Mouse (Mus musculus): ENCODE measurements at regions not wholly inside any gene's neighbourhood (a gene's known extent, or its start where the extent isn't known, plus 50 kb on each side); places are given as distances from the start of the nearest gene placed in this dataset.
A peak's percentile ranks its signal among the peaks of the same experiment; 100 is the strongest.

DNA sequence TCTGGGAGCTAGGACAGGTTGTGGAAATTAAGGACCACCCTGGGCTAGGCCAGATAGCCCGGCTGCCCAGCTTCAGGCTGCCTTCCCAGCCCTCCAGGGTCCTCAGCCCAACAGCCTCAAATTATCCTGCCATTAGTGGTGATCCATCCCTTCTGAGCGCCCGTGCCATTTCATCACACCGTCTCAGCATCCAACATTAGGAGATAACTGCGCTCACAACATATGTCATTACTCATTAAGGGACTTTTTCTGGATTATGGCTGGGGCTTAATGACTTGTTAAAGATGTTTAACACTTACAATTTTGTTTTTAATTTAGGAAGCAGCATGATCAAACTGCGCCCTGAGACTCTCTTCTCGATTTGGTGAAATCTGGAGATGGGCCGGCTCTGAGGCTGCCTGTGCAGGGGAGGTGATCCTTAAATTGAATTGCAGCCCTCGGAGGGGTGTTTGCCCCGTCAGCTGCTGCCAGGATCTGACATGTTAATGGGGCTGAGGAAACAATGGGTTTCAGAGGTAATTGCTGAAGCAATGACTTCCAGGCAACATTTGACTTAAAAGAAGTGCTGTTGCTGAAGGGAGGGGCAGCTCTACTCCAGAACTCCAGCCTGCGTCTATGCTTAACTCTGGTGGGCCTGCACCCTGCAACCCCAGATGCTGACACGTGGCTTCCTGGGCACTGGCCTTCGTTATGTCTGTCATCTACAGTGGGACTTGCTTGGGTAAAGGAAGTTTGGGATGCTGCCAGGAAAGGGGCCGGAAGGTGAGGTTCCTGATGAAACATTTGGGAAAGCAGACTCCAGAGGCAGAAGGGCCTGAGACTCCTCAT, 154.9 kb downstream of the 3100002H09Rik start:
- WGBS = 46% methylated on average over 14 of the region's 14 CpGs

DNA sequence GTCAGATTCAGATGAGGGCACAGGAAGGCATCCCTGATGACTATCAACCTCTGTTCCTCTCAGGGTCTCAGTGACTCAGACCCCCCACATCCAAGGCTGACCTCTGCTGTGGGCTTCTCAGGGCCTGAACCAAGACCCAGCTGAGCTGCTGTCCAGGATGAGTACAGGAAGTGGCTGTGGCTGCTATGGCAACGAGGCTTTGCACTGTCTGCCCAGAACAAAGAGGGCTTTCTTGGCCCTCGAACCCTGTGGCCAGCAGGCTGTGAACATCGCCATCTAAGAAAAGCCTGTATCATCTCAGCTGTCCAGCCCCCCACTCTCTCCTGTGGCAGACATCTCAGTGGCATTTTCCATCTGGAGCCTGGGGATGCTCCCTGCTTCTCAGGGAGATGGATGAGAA, 159.5 kb downstream of the 3100002H09Rik start:
- DNase-seq (ENCODE audit: low spot score) = no peak
- no peak overlapping the region for H3K27ac ChIP-seq (ENCODE audit: low read length)
- WGBS = 5% methylated on average over 3 of the region's 3 CpGs
- no peak overlapping the region for H3K4me3 ChIP-seq (ENCODE audit: low read depth, low read length)
- no peaks in the 10 kb centered on the region for H3K36me3 ChIP-seq (ENCODE audit: insufficient read depth, low read length)
- ATAC-seq = no peak
- no peaks in the 10 kb centered on the region for H3K4me1 ChIP-seq (ENCODE audit: insufficient read depth, low read depth, low read length)
- no peak overlapping the region for H3K4me2 ChIP-seq (replicated peaks; ENCODE audit: low read depth, low read length)
- H3K9me3 ChIP-seq (ENCODE audit: low read length) = no peaks in the 10 kb centered on the region
- TF ChIP-seq EP300 (IDR thresholded peaks at IDR 0.05) (no peak), CTCF (IDR thresholded peaks at IDR 0.05) (no peak)
- H3K27me3 ChIP-seq (replicated peaks; ENCODE audit: insufficient read depth, low read length) = no peaks in the 10 kb centered on the region
- H3K9ac ChIP-seq (replicated peaks; ENCODE audit: low read depth) = no peak overlapping the region

More for the DNA sequence above, 154.9 kb downstream of the 3100002H09Rik start:
- Histone ChIP-seq H3K36me3 (ENCODE audit: insufficient read depth, low read length) (no peaks in the 10 kb centered on the region), H3K9ac (replicated peaks; ENCODE audit: low read depth) (no peak overlapping the region), H3K4me3 (ENCODE audit: low read depth, low read length) (no peak overlapping the region), H3K9me3 (ENCODE audit: low read length) (no peaks in the 10 kb centered on the region), H3K27ac (ENCODE audit: low read length) (no peak overlapping the region), H3K27me3 (replicated peaks; ENCODE audit: insufficient read depth, low read length) (no peaks in the 10 kb centered on the region), H3K4me1 (ENCODE audit: insufficient read depth, low read depth, low read length) (no peaks in the 10 kb centered on the region), H3K4me2 (replicated peaks; ENCODE audit: low read depth, low read length) (no peak overlapping the region)
- no peak for DNase-seq (ENCODE audit: low spot score)
- no peak for ATAC-seq
- TF ChIP-seq EP300 (IDR thresholded peaks at IDR 0.05) (no peak), CTCF (IDR thresholded peaks at IDR 0.05) (no peak)

DNA sequence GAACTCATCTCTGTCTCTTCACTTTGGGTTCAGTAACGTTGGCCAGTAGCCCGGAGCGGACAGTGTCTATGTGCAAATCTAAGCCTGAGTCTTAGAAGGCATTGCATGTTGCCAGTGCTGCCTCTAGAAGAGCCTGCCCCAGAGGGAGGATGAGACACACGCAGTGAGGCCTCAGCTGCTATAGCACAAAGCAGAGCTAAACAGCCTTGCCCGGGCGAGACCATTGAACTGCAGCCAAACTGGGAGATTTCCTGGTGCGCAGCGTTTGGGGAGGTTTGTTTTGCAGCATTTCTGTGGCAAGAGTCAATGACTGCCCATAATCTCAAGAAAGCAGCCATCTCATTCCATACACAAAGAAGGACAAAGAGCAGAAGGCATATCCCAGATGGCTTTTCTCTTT, 164.0 kb downstream of the 3100002H09Rik start:
- Histone ChIP-seq H3K27me3 (replicated peaks; ENCODE audit: insufficient read depth, low read length) (0 out of 2 replicates have a peak, but pooled peaks cover 5% of the 10 kb centered on the region), H3K9me3 (ENCODE audit: low read length) (no peaks in the 10 kb centered on the region), H3K9ac (replicated peaks; ENCODE audit: low read depth) (no peak overlapping the region), H3K4me1 (ENCODE audit: insufficient read depth, low read depth, low read length) (no peaks in the 10 kb centered on the region), H3K4me2 (replicated peaks; ENCODE audit: low read depth, low read length) (no peak overlapping the region), H3K4me3 (ENCODE audit: low read depth, low read length) (no peak overlapping the region), H3K36me3 (ENCODE audit: insufficient read depth, low read length) (no peaks in the 10 kb centered on the region), H3K27ac (ENCODE audit: low read length) (no peak overlapping the region)
- ATAC-seq = no peak
- peak; percentile 16 for DNase-seq (ENCODE audit: low spot score)
- no peak for TF ChIP-seq EP300 (IDR thresholded peaks at IDR 0.05)
- no peak for TF ChIP-seq CTCF (IDR thresholded peaks at IDR 0.05)
- WGBS = 63% methylated on average over 8 of the region's 8 CpGs

DNA sequence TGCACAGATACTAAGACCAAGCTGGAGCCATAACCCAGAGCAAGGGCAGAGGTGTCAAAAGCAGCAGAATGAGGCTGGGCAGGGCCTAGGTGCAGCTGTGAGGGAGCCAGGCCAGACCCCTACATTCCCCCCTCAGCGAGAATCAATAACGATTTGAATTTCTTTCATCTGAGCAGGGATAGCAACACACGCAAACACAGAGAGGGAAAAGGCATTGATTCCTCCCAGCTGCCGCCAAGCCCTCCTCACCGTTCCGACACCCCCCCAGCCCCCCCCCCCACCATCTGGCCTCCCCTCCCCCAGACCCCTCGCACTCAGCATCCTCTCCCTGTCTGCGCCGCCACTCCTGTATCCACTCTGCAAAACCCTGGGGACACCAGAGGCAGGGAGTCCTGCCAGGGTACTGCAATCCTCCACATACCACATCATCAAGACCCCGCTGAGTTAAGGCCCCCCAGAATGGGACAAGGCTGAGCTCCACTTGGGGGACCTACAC, 166.9 kb downstream of the 3100002H09Rik start:
- Histone ChIP-seq H3K9me3 (ENCODE audit: low read length) (no peaks in the 10 kb centered on the region), H3K27ac (ENCODE audit: low read length) (no peak overlapping the region), H3K9ac (replicated peaks; ENCODE audit: low read depth) (no peak overlapping the region), H3K4me2 (replicated peaks; ENCODE audit: low read depth, low read length) (no peak overlapping the region), H3K4me3 (ENCODE audit: low read depth, low read length) (no peak overlapping the region), H3K36me3 (ENCODE audit: insufficient read depth, low read length) (no peaks in the 10 kb centered on the region), H3K27me3 (replicated peaks; ENCODE audit: insufficient read depth, low read length) (0 out of 2 replicates have a peak, but pooled peaks cover 5% of the 10 kb centered on the region), H3K4me1 (ENCODE audit: insufficient read depth, low read depth, low read length) (no peaks in the 10 kb centered on the region)
- DNase-seq (ENCODE audit: low spot score) (no peak), ATAC-seq (no peak)
- WGBS = 0% methylated on average over 9 of the region's 10 CpGs
- TF ChIP-seq EP300 (IDR thresholded peaks at IDR 0.05) (no peak), CTCF (IDR thresholded peaks at IDR 0.05) (no peak)

DNA sequence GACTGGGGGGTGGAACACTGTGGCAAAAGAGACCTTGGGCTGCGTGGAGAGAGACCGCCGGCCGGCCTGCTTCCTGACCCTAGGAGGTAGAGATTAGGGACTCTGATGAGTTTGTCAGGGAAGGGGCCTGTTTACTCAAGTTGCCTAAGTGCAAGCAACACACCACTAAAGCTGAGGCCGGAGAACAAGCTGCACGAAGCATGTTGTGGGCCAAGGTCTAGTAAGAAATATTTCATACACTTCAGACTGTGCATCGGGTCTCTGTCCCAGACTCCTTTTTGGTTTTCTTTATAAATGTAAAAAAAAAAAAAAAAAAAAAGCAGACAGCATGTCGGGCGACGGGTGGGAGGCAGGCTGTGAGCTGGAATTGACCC, 167.5 kb downstream of the 3100002H09Rik start:
- Histone ChIP-seq H3K4me3 (ENCODE audit: low read depth, low read length) (no peak overlapping the region), H3K4me1 (ENCODE audit: insufficient read depth, low read depth, low read length) (no peaks in the 10 kb centered on the region), H3K9ac (replicated peaks; ENCODE audit: low read depth) (no peak overlapping the region), H3K9me3 (ENCODE audit: low read length) (no peaks in the 10 kb centered on the region), H3K27me3 (replicated peaks; ENCODE audit: insufficient read depth, low read length) (0 out of 2 replicates have a peak, but pooled peaks cover 5% of the 10 kb centered on the region), H3K4me2 (replicated peaks; ENCODE audit: low read depth, low read length) (no peak overlapping the region), H3K36me3 (ENCODE audit: insufficient read depth, low read length) (no peaks in the 10 kb centered on the region), H3K27ac (ENCODE audit: low read length) (no peak overlapping the region)
- DNase-seq (ENCODE audit: low spot score) (no peak), ATAC-seq (no peak)
- WGBS = 19% methylated on average over 10 of the region's 10 CpGs
- TF ChIP-seq EP300 (IDR thresholded peaks at IDR 0.05) (no peak), CTCF (IDR thresholded peaks at IDR 0.05) (no peak)

DNA sequence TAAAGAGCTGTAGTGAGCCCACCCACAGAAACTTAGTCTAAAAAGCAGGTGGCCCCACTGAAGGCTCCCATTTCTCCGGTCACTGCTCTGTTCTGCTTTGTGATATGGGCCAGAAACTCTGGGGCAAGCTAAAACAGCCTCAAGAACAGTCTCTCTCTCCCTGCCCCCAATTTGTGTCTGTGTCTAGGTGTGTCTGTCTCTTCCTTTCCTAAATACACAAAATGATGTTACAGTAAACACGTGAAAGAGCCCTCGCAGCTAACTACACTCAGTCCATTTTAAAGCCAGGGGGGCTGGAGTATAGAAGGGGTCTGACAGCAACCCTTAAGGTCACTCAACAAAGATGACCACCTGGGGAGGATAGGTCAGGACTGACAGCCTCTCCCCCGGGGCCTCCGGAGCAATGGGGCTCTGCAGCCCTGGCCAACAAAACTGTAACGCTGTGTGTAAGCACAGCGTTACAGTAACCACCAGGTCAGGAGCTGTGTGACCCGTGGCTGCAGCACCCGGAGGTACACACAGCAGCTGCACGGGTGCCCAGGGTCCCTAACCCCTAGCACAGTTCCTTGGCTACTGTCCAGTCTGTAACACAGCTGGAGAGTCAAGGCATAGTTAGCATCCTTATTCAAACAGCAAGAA, 168.0 kb downstream of the 3100002H09Rik start:
- WGBS = 18% methylated on average over 10 of the region's 10 CpGs
- 0 out of 2 replicates have a peak, but pooled peaks cover 5% of the 10 kb centered on the region for H3K27me3 ChIP-seq (replicated peaks; ENCODE audit: insufficient read depth, low read length)
- H3K4me2 ChIP-seq (replicated peaks; ENCODE audit: low read depth, low read length) = no peak overlapping the region
- ATAC-seq (no peak), DNase-seq (ENCODE audit: low spot score) (no peak)
- H3K4me3 ChIP-seq (ENCODE audit: low read depth, low read length) = no peak overlapping the region
- H3K9ac ChIP-seq (replicated peaks; ENCODE audit: low read depth) = no peak overlapping the region
- H3K9me3 ChIP-seq (ENCODE audit: low read length) = no peaks in the 10 kb centered on the region
- no peaks in the 10 kb centered on the region for H3K4me1 ChIP-seq (ENCODE audit: insufficient read depth, low read depth, low read length)
- H3K36me3 ChIP-seq (ENCODE audit: insufficient read depth, low read length) = no peaks in the 10 kb centered on the region
- no peak for TF ChIP-seq CTCF (IDR thresholded peaks at IDR 0.05)
- no peak for TF ChIP-seq EP300 (IDR thresholded peaks at IDR 0.05)
- H3K27ac ChIP-seq (ENCODE audit: low read length) = no peak overlapping the region

All from lung, postnatal 0 days (tissue).